Mouse (Mus musculus): ENCODE data around the gene Dnase1. TPM values are rescaled to one million over a fixed set of nuclear protein-coding genes. Genes with fewer than 3 reads are reported as not detected.
"Not testable (repeated sequence)": the region's sequence is repeated elsewhere in the genome, so short reads cannot be mapped to it uniquely, and the experiment has no call there.

Gene Dnase1
- polyA plus RNA-seq, 1 experiment from 2014 or later = 8.6 TPM

DNA sequence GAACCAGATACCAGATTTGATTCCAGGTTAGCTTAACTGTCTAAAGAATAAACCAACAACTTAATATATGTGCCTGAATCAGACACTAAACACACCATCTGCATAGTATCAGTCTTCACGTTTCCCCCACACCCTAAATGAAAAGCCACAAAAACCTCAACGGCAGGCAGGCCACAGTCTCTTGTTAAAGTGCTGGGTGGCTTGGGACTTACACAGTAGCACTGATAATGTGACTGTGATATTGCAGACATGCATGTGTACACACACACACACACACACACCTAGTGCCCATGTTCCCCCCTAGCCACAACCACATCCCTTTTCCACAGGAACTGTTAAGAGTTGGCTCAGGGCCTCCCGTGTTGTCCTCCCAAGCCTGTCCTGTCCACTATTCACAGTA, 38.1 kb downstream of the Dnase1 start:
- Histone ChIP-seq H3K4me1 (replicated peaks; ENCODE audit: control insufficient read depth, insufficient read depth, low read length) (peaks cover 8% of the 10 kb centered on the region), H3K4me3 (replicated peaks; ENCODE audit: low read length) (no peak overlapping the region), H3K36me3 (ENCODE audit: control insufficient read depth, insufficient read depth) (no peaks in the 10 kb centered on the region), H3K4me2 (ENCODE audit: low read length) (no peak overlapping the region), H3K9me3 (ENCODE audit: control insufficient read depth, low read length) (no peaks in the 10 kb centered on the region), H3K27ac (ENCODE audit: low read length) (no peak overlapping the region), H3K27me3 (replicated peaks; ENCODE audit: control insufficient read depth, insufficient read depth, low read length) (no peaks in the 10 kb centered on the region), H3K9ac (replicated peaks; ENCODE audit: low read depth, low read length) (no peak overlapping the region)
- 83% methylated on average over 3 of the region's 3 CpGs for WGBS
- no peak for ATAC-seq

DNA sequence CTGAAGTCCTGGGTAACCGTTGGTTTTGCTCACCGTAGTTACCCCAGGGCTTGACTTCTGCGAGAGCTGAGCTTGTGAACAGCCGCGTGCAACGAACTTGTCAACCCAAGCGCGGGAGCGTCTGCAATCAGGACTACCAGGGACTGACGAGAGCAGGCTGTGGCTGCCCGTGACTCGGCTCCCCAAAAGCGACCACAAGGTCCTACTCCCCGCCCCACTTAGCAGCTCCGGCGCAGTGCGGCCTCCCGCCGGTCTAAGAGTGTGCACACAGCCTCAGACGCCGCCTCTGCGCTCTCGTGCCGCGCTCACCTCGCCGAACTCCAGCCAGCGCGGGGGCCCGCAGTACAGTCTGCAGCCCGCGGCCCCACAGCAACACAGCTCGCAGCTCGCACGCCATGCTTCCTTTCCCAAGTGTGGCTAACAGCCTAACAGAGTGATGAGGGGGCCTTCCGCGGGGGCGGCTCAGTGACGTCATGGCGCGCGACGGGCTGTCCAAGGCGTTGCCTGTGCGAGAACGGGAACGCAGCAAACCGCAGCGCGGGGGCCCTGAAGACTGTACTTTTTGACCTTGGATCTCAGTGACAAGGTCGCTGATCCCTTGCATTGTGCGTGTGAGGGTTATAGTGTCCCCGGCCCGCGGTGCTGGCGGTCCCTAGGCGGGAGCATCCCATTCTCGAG, 40.8 kb downstream of the Dnase1 start, which contains the start of gene Trap1:
TSS of gene Trap1 (minus strand) at position 444 of the 678 bp plus-strand sequence.
- ATAC-seq = peak; percentile 98
- no peaks in the 10 kb centered on the region for H3K27me3 ChIP-seq (replicated peaks; ENCODE audit: control insufficient read depth, insufficient read depth, low read length)
- peak within 1 kb of the TSS; percentile 80 for H3K4me2 ChIP-seq (ENCODE audit: low read length)
- 0 out of 2 replicates have a peak, but pooled peaks cover 3% of the 10 kb centered on the region for H3K36me3 ChIP-seq (ENCODE audit: control insufficient read depth, insufficient read depth)
- under 1% methylated on average over 58 of the region's 58 CpGs for WGBS
- peak within 1 kb of the TSS; percentile 88 for H3K27ac ChIP-seq (ENCODE audit: low read length)
- H3K4me3 ChIP-seq (replicated peaks; ENCODE audit: low read length) = peak within 1 kb of the TSS; percentile 95
- peak within 1 kb of the TSS; percentile 90 for H3K9ac ChIP-seq (replicated peaks; ENCODE audit: low read depth, low read length)
- peaks cover 8% of the 10 kb centered on the region for H3K4me1 ChIP-seq (replicated peaks; ENCODE audit: control insufficient read depth, insufficient read depth, low read length)
- no peaks in the 10 kb centered on the region for H3K9me3 ChIP-seq (ENCODE audit: control insufficient read depth, low read length)

DNA sequence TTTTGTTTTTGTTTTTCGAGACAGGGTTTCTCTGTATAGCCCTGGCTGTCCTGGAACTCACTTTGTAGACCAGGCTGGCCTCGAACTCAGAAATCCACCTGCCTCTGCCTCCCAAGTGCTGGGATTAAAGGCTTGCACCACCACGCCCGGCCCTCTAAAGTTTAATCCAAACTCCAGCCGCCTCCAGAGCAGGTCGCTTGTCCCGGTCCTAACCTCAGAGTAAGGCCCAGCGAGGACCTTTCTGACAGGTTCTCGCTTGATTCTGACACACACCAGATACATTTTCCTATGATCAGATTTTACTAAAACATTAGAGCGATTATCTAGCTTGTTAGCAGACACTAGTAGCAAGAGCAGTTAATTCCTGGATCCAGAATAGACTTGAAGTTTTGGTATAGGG, 41.6 kb downstream of the Dnase1 start:
- not testable (repeated sequence) for H3K36me3 ChIP-seq (ENCODE audit: control insufficient read depth, insufficient read depth); ATAC-seq; H3K27me3 ChIP-seq (replicated peaks; ENCODE audit: control insufficient read depth, insufficient read depth, low read length); H3K4me1 ChIP-seq (replicated peaks; ENCODE audit: control insufficient read depth, insufficient read depth, low read length); H3K9me3 ChIP-seq (ENCODE audit: control insufficient read depth, low read length); H3K27ac ChIP-seq (ENCODE audit: low read length); H3K9ac ChIP-seq (replicated peaks; ENCODE audit: low read depth, low read length)
- 72% methylated on average over 9 of the region's 10 CpGs for WGBS
- H3K4me3 ChIP-seq (replicated peaks; ENCODE audit: low read length) = peak overlapping the region; percentile 95; the same call in 1 of the 2 replicates
- H3K4me2 ChIP-seq (ENCODE audit: low read length) = peak overlapping the region; percentile 80

DNA sequence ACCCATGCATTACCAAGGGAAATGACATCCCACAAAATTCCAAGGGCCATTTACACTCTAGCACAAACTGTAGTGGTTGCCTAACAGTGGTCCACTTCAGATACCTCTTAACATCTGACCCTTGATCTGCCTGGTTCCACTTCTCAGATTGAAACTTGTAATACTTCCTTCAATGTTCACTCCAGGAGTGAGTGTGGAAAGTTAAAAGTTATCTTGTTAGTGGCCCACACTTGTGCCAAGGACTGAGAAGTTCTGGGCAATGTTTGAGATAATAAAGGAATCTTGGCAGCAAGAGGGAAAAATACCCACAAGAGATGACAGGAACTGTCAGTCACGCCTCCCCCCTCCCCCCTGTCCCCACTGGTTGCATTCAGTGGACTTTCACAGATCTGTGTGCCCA, 42.9 kb downstream of the Dnase1 start:
- Histone ChIP-seq H3K9me3 (ENCODE audit: control insufficient read depth, low read length) (no peaks in the 10 kb centered on the region), H3K4me1 (replicated peaks; ENCODE audit: control insufficient read depth, insufficient read depth, low read length) (peaks cover 8% of the 10 kb centered on the region), H3K9ac (replicated peaks; ENCODE audit: low read depth, low read length) (no peak overlapping the region), H3K36me3 (ENCODE audit: control insufficient read depth, insufficient read depth) (peaks cover 11% of the 10 kb centered on the region), H3K27me3 (replicated peaks; ENCODE audit: control insufficient read depth, insufficient read depth, low read length) (no peaks in the 10 kb centered on the region), H3K27ac (ENCODE audit: low read length) (no peak overlapping the region), H3K4me2 (ENCODE audit: low read length) (no peak overlapping the region), H3K4me3 (replicated peaks; ENCODE audit: low read length) (no peak overlapping the region)
- 80% methylated on average over 1 of the region's 1 CpGs for WGBS
- no peak for ATAC-seq

DNA sequence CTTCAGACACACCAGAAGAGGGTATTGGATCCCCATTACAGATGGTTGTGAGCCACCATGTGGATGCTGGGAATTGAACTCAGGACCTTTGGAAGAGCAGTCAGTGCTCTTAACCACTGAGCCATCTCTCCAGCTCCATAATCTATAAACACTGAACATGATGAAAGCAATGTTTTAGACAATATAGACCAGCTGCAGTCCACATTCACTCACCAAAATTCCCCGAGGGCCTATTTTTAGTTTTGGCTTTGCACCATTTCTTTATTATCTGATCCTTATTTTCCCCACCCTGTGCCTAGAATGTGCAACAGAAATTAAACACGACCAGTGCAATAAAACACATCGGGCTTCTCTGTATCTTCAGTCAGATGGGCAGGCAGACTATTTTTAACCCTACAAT, 43.7 kb downstream of the Dnase1 start:
- not testable (repeated sequence) for H3K4me1 ChIP-seq (replicated peaks; ENCODE audit: control insufficient read depth, insufficient read depth, low read length); H3K9ac ChIP-seq (replicated peaks; ENCODE audit: low read depth, low read length); H3K4me2 ChIP-seq (ENCODE audit: low read length); H3K9me3 ChIP-seq (ENCODE audit: control insufficient read depth, low read length); H3K27ac ChIP-seq (ENCODE audit: low read length); ATAC-seq; H3K4me3 ChIP-seq (replicated peaks; ENCODE audit: low read length); H3K27me3 ChIP-seq (replicated peaks; ENCODE audit: control insufficient read depth, insufficient read depth, low read length)
- peaks cover 17% of the 10 kb centered on the region for H3K36me3 ChIP-seq (ENCODE audit: control insufficient read depth, insufficient read depth)
- WGBS = 82% methylated on average over 3 of the region's 3 CpGs

DNA sequence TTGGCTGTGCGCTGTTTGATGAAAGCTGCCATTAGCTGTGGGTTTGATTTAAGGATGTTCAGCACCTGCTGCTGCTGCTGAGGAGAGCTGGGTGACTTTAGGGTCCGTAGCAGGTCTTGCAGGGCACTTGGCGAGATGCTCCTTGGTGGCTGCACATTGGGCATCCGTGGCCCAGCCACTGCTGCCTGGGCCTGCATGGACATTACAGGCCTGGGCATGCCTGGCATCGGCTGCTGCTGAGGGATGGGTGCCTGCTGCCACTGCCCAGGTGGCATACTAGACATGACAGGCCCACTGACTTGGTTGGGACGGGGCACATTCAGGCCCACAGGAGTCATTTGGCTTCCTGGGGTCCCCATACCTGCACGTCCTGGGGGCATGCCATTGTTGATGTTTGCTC, 48.3 kb downstream of the Dnase1 start:
- H3K4me2 ChIP-seq (ENCODE audit: low read length) = no peak overlapping the region
- H3K4me3 ChIP-seq (replicated peaks; ENCODE audit: low read length) = no peak overlapping the region
- no peaks in the 10 kb centered on the region for H3K4me1 ChIP-seq (replicated peaks; ENCODE audit: control insufficient read depth, insufficient read depth, low read length)
- WGBS = 93% methylated on average over 7 of the region's 7 CpGs
- H3K27ac ChIP-seq (ENCODE audit: low read length) = no peak overlapping the region
- H3K9me3 ChIP-seq (ENCODE audit: control insufficient read depth, low read length) = no peaks in the 10 kb centered on the region
- H3K36me3 ChIP-seq (ENCODE audit: control insufficient read depth, insufficient read depth) = peaks cover 39% of the 10 kb centered on the region
- H3K27me3 ChIP-seq (replicated peaks; ENCODE audit: control insufficient read depth, insufficient read depth, low read length) = no peaks in the 10 kb centered on the region
- no peak overlapping the region for H3K9ac ChIP-seq (replicated peaks; ENCODE audit: low read depth, low read length)
- no peak for ATAC-seq

DNA sequence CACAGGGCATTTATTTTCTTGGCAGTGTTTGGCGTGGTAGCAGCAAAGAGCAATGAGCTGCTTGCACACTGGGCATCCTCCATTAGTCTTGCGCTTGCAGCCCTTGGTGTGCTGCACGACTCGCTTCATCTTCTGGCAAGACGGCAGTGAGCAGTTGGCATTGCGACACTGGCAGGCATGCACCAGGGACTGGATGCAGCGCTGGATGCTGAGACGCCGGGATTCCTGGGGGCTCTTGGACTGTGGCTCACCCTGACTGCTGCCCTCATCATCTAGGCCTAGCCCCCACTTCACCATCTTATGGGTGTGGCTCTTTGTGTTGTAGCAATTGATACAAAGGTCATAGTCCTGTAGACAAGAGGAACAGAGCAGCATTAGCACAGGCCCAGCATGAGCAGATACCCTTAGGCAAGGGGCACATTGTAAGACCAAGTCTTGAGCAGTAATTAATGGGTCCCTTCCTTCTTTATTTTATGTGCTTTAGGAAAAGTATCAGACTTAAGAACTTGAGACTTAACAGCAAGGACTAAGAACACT, 49.2 kb downstream of the Dnase1 start:
- Histone ChIP-seq H3K4me2 (ENCODE audit: low read length) (no peak overlapping the region), H3K9me3 (ENCODE audit: control insufficient read depth, low read length) (no peaks in the 10 kb centered on the region), H3K27ac (ENCODE audit: low read length) (no peak overlapping the region), H3K4me1 (replicated peaks; ENCODE audit: control insufficient read depth, insufficient read depth, low read length) (no peaks in the 10 kb centered on the region), H3K9ac (replicated peaks; ENCODE audit: low read depth, low read length) (no peak overlapping the region), H3K27me3 (replicated peaks; ENCODE audit: control insufficient read depth, insufficient read depth, low read length) (no peaks in the 10 kb centered on the region), H3K36me3 (ENCODE audit: control insufficient read depth, insufficient read depth) (peaks cover 47% of the 10 kb centered on the region), H3K4me3 (replicated peaks; ENCODE audit: low read length) (no peak overlapping the region)
- WGBS = 93% methylated on average over 9 of the region's 9 CpGs
- ATAC-seq = no peak

DNA sequence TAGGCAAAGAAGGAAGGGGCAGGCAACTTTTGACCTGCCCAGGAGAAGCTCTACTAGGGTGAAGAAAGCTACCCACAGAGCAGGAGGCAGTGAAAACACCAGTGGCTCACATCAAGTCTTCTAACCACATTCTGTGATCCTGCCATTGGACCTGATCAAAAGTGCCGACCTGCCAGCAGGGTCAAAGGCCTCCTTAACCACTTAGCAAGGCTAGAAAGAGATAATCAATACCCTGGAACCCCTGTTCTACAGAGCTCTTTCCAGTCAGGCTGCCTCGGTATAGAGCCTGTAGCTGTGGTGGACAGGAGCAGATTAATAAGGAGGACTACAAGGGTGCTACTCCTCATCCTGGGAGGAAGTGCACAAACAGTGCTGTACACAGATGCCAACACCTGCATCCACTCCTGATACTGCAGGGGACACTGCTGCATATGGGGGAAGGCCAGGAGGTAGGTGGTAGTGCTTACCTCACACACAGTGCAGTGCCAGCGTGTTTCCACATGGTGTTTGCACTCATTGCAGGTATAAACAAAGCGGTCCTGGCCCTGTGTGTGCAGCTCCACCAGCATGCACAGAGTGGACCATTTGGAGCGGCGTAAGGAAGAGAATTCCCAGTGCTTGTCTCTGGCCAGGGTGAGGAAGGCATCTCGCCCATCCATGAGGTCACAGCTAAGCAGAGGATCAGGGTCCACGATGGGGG, 50.6 kb downstream of the Dnase1 start:
- H3K27ac ChIP-seq (ENCODE audit: low read length) = no peak overlapping the region
- no peaks in the 10 kb centered on the region for H3K4me1 ChIP-seq (replicated peaks; ENCODE audit: control insufficient read depth, insufficient read depth, low read length)
- H3K4me2 ChIP-seq (ENCODE audit: low read length) = no peak overlapping the region
- H3K4me3 ChIP-seq (replicated peaks; ENCODE audit: low read length) = no peak overlapping the region
- H3K27me3 ChIP-seq (replicated peaks; ENCODE audit: control insufficient read depth, insufficient read depth, low read length) = no peaks in the 10 kb centered on the region
- no peak for ATAC-seq
- H3K9ac ChIP-seq (replicated peaks; ENCODE audit: low read depth, low read length) = no peak overlapping the region
- H3K9me3 ChIP-seq (ENCODE audit: control insufficient read depth, low read length) = no peaks in the 10 kb centered on the region
- H3K36me3 ChIP-seq (ENCODE audit: control insufficient read depth, insufficient read depth) = peaks cover 57% of the 10 kb centered on the region
- WGBS = 95% methylated on average over 8 of the region's 8 CpGs
